ENCODE assay signal across 11 mouse cellular contexts in genomic region chr4:126315931-126316330, GRCm38 (mm10). TPM values are rescaled to one million over a fixed set of nuclear protein-coding genes. Genes with fewer than 3 reads are reported as not detected.
DNase-seq lines count a peak whose midpoint lies in the region; ATAC-seq and TF ChIP-seq lines count a peak whose summit lies in the region.
"Had no signal": no experiment of that assay in that cellular context is flagged by ENCODE, and none has a peak within 500 bp of the region (broad histone marks: within the 10 kb centered on the region; RNA-seq: fewer than 3 reads in every experiment).

No protein-coding gene starts in this region.

- 30% methylated on average over 5 of the region's 5 CpGs for WGBS in intestine, embryonic 16.5 days
- 38% methylated on average over 5 of the region's 5 CpGs for WGBS in stomach, embryonic 14.5 days

- intact Hi-C loops in left cerebral cortex, postnatal 4 days (cut with DNase I): no loop called here
- intact Hi-C loops in left cerebral cortex, adult 2 months (cut with DNase I): no loop called here

- H3K36me3 ChIP-seq in intestine, embryonic 16.5 days (ENCODE audit: control insufficient read depth, insufficient read depth, low read length): peaks cover 22% of the 10 kb centered on the region
- H3K36me3 ChIP-seq in stomach, embryonic 14.5 days (ENCODE audit: control insufficient read depth, insufficient read depth, low read length): peaks cover 28% of the 10 kb centered on the region

- H3K4me2 ChIP-seq in intestine, embryonic 16.5 days (ENCODE audit: low read depth, low read length): no peak overlapping the region
- H3K4me2 ChIP-seq in stomach, embryonic 14.5 days (replicated peaks; ENCODE audit: low read depth, low read length): no peak overlapping the region
- H3K4me2 ChIP-seq: embryonic facial prominence, embryonic 15.5 days had no signal

- no peaks in the 10 kb centered on the region for H3K9me3 ChIP-seq in intestine, embryonic 16.5 days (ENCODE audit: control insufficient read depth, low read length)
- no peaks in the 10 kb centered on the region for H3K9me3 ChIP-seq in stomach, embryonic 14.5 days (ENCODE audit: control insufficient read depth, low read depth, low read length)
- H3K9me3 ChIP-seq: embryonic facial prominence, embryonic 15.5 days had no signal

- ATAC-seq in intestine, embryonic 16.5 days: peak; percentile 7; the same call in 1 of the 2 replicates
- 0 out of 2 replicates have a peak, but pooled peaks have one; percentile 62 for ATAC-seq in stomach, embryonic 14.5 days (ENCODE audit: insufficient number of reproducible peaks, insufficient read depth, low FRiP score, low read depth)
- no peak for ATAC-seq in megakaryocyte-erythroid progenitor cell, adult 5-6 weeks (replicated peaks; ENCODE audit: low FRiP score, low TSS enrichment, poor library complexity, severe bottlenecking)

- H3K9ac ChIP-seq in intestine, embryonic 16.5 days (ENCODE audit: low read depth, low read length): no peak overlapping the region
- no peak overlapping the region for H3K9ac ChIP-seq in stomach, embryonic 14.5 days (replicated peaks; ENCODE audit: low read depth, low read length)
- H3K9ac ChIP-seq: embryonic facial prominence, embryonic 15.5 days had no signal

- H3K4me1 ChIP-seq in intestine, embryonic 16.5 days (ENCODE audit: control insufficient read depth, insufficient read depth, low read length): peaks cover 10% of the 10 kb centered on the region
- peaks cover 6% of the 10 kb centered on the region; the same call in 1 of the 2 replicates for H3K4me1 ChIP-seq in stomach, embryonic 14.5 days (ENCODE audit: control insufficient read depth, insufficient read depth, low read length)

- DNase-seq in cerebellum, postnatal 25 days: peak; percentile 43 to 59
- DNase-seq in cerebellum, adult 11 months: no peak
- peak; percentile 59 for DNase-seq in left cerebral cortex, postnatal 4 days
- no peak for DNase-seq in left cerebral cortex, adult 2 months (ENCODE audit: extremely low spot score in 1 of 2, low spot score in 2 of 2)
- DNase-seq in embryo, embryonic 9.5 days (ENCODE audit: extremely low spot score): no peak
- DNase-seq: retina, postnatal 1 day had no signal

- no peaks in the 10 kb centered on the region for H3K27me3 ChIP-seq in intestine, embryonic 16.5 days (replicated peaks; ENCODE audit: control insufficient read depth, insufficient read depth, low read length)
- H3K27me3 ChIP-seq in stomach, embryonic 14.5 days (ENCODE audit: control insufficient read depth, insufficient read depth, low read length): no peaks in the 10 kb centered on the region
- H3K27me3 ChIP-seq: embryonic facial prominence, embryonic 15.5 days had no signal

- no peak overlapping the region for H3K4me3 ChIP-seq in left cerebral cortex, adult 2 months
- H3K4me3 ChIP-seq in intestine, embryonic 16.5 days (ENCODE audit: low read length): no peak overlapping the region
- H3K4me3 ChIP-seq in stomach, embryonic 14.5 days (ENCODE audit: low read depth, low read length): no peak overlapping the region
- H3K4me3 ChIP-seq: embryonic facial prominence, embryonic 15.5 days had no signal

- TF ChIP-seq CTCF in left cerebral cortex, adult 2 months (IDR thresholded peaks at IDR 0.05): no peak

- H3K27ac ChIP-seq in left cerebral cortex, adult 2 months: no peak overlapping the region
- no peak overlapping the region for H3K27ac ChIP-seq in intestine, embryonic 16.5 days (ENCODE audit: low read length)
- H3K27ac ChIP-seq in stomach, embryonic 14.5 days (ENCODE audit: low read length): no peak overlapping the region
- H3K27ac ChIP-seq: embryonic facial prominence, embryonic 15.5 days had no signal

RNA-seq across cellular contexts. Expression of gene Adprhl2, which starts 5.6 kb away (rescaled TPM):
- total RNA-seq in left cerebral cortex, postnatal 4 days (2021): 10 to 100 TPM; 37.8 to 39.5 TPM
- total RNA-seq in left cerebral cortex, adult 2 months (2021): 10 to 100 TPM; 29.5 to 29.9 TPM
- 59.0 and 60.1 TPM in 2 replicates for polyA plus RNA-seq in intestine, embryonic 16.5 days (2015; fragmentation: Nextera tagmentation; extraction: Ambion mirVana)
- polyA plus RNA-seq in stomach, embryonic 14.5 days (2014; fragmentation: Nextera tagmentation; extraction: Ambion mirVana): 48.5 and 50.4 TPM in 2 replicates
- total RNA-seq in megakaryocyte-erythroid progenitor cell, adult 5-6 weeks (2014; fragmentation: Nextera tagmentation): 30.8 and 33.7 TPM in 2 replicates
- 22.9 and 28.5 TPM in 2 replicates for total RNA-seq in megakaryocyte-erythroid progenitor cell, adult 5-6 weeks (2017)

RNA-seq across cellular contexts. Expression of gene Tekt2, which starts 9.6 kb away (rescaled TPM):
- total RNA-seq in left cerebral cortex, postnatal 4 days (2021): 1 to 10 TPM; 3.5 to 5.1 TPM
- total RNA-seq in left cerebral cortex, adult 2 months (2021): 1 to 10 TPM; 1.5 to 1.6 TPM
- polyA plus RNA-seq in intestine, embryonic 16.5 days (2015; fragmentation: Nextera tagmentation; extraction: Ambion mirVana): 4.8 and 5.6 TPM in 2 replicates
- 9.4 and 11.9 TPM in 2 replicates for polyA plus RNA-seq in stomach, embryonic 14.5 days (2014; fragmentation: Nextera tagmentation; extraction: Ambion mirVana)
- total RNA-seq in megakaryocyte-erythroid progenitor cell, adult 5-6 weeks (2014; fragmentation: Nextera tagmentation): not detected in 2 replicates
- not detected in 2 replicates for total RNA-seq in megakaryocyte-erythroid progenitor cell, adult 5-6 weeks (2017)
- total RNA-seq: hematopoietic stem cell, adult 5-6 weeks had no signal

RNA-seq across cellular contexts. Expression of gene Col8a2, which starts 29.3 kb away (rescaled TPM):
- total RNA-seq in left cerebral cortex, postnatal 4 days (2021): 1 to 10 TPM; 2.2 to 3.4 TPM
- 1 to 10 TPM; 1.9 to 3.0 TPM for total RNA-seq in left cerebral cortex, adult 2 months (2021)
- 3.5 and 4.5 TPM in 2 replicates for polyA plus RNA-seq in intestine, embryonic 16.5 days (2015; fragmentation: Nextera tagmentation; extraction: Ambion mirVana)
- 10.2 and 10.8 TPM in 2 replicates for polyA plus RNA-seq in stomach, embryonic 14.5 days (2014; fragmentation: Nextera tagmentation; extraction: Ambion mirVana)
- total RNA-seq in megakaryocyte-erythroid progenitor cell, adult 5-6 weeks (2014; fragmentation: Nextera tagmentation): not detected in 2 replicates
- total RNA-seq in megakaryocyte-erythroid progenitor cell, adult 5-6 weeks (2017): not detected in 2 replicates
- total RNA-seq: hematopoietic stem cell, adult 5-6 weeks had no signal

RNA-seq across cellular contexts. Expression of gene Trappc3, which starts 53.8 kb away (rescaled TPM):
- total RNA-seq in left cerebral cortex, postnatal 4 days (2021): 100 to 1,000 TPM; 102 to 105 TPM
- total RNA-seq in left cerebral cortex, adult 2 months (2021): 10 to 100 TPM; 77.0 to 87.5 TPM
- polyA plus RNA-seq in intestine, embryonic 16.5 days (2015; fragmentation: Nextera tagmentation; extraction: Ambion mirVana): 105 and 107 TPM in 2 replicates
- polyA plus RNA-seq in stomach, embryonic 14.5 days (2014; fragmentation: Nextera tagmentation; extraction: Ambion mirVana): 14.7 and 17.1 TPM in 2 replicates
- 40.1 and 43.2 TPM in 2 replicates for total RNA-seq in megakaryocyte-erythroid progenitor cell, adult 5-6 weeks (2014; fragmentation: Nextera tagmentation)
- total RNA-seq in megakaryocyte-erythroid progenitor cell, adult 5-6 weeks (2017): 55.9 and 81.1 TPM in 2 replicates

RNA-seq across cellular contexts. Expression of gene Map7d1, which starts 59.8 kb away (rescaled TPM):
- 100 to 1,000 TPM; 211 to 214 TPM for total RNA-seq in left cerebral cortex, postnatal 4 days (2021)
- total RNA-seq in left cerebral cortex, adult 2 months (2021): 100 to 1,000 TPM; 281 TPM
- 13.1 and 16.7 TPM in 2 replicates for polyA plus RNA-seq in intestine, embryonic 16.5 days (2015; fragmentation: Nextera tagmentation; extraction: Ambion mirVana)
- polyA plus RNA-seq in stomach, embryonic 14.5 days (2014; fragmentation: Nextera tagmentation; extraction: Ambion mirVana): 37.2 and 38.7 TPM in 2 replicates
- total RNA-seq in megakaryocyte-erythroid progenitor cell, adult 5-6 weeks (2014; fragmentation: Nextera tagmentation): 6.4 and 8.0 TPM in 2 replicates
- 13.2 and 14.5 TPM in 2 replicates for total RNA-seq in megakaryocyte-erythroid progenitor cell, adult 5-6 weeks (2017)

Comparison
In these comparisons a context has a peak if more than half of its experiments do, and no peak if none do; other contexts are left out.
1. DNase-seq: peak in cerebellum, postnatal 25 days (2 of 2) and left cerebral cortex, postnatal 4 days (single experiment); none in cerebellum, adult 11 months (single experiment), left cerebral cortex, adult 2 months (0 of 2) and embryo, embryonic 9.5 days (single experiment).